Mouse (Mus musculus) layer of hippocampus, adult 2 months (tissue): ENCODE results near the gene Casp2. TPM values are rescaled to one million over a fixed set of nuclear protein-coding genes. Genes with fewer than 3 reads are reported as not detected.

Experiments used
- DNase-seq, 2 experiments: peaks; one replicate each; pipeline ENCODE4 v3.0.0; 2022; ENCODE audit warnings: low spot score in 2 of 2
- H3K27ac ChIP-seq: fragments of 200-600 bp; 2 replicates; pipeline ENCODE4 v1.8.1; 2022
- H3K4me3 ChIP-seq: fragments of 200-600 bp; 2 replicates; pipeline ENCODE4 v1.8.1; 2022; ENCODE audit warnings: mild to moderate bottlenecking
- CTCF ChIP-seq: fragments of 200-600 bp; conservative IDR thresholded peaks from 2 replicates; pipeline ENCODE4 v1.8.1; 2022; ENCODE audit warnings: antibody characterized with exemption, mild to moderate bottlenecking, moderate library complexity
- total RNA-seq, 2 experiments: library from RNA; stranded (reverse); gene quantifications; 2 replicates each; pipeline ENCODE4 v1.2.3; 2021

The Casp2 gene
- total RNA-seq, 2 experiments from 2014 or later: 22.7 to 25.8 TPM

GRCm38 (mm10) chr6:42299362-42299761 lies 34.6 kb downstream of the Casp2 start:
- Histone ChIP-seq H3K27ac (no peak overlapping the region), H3K4me3 (no peak overlapping the region)
- TF ChIP-seq CTCF: no peak
- DNase-seq: no peak

DNA sequence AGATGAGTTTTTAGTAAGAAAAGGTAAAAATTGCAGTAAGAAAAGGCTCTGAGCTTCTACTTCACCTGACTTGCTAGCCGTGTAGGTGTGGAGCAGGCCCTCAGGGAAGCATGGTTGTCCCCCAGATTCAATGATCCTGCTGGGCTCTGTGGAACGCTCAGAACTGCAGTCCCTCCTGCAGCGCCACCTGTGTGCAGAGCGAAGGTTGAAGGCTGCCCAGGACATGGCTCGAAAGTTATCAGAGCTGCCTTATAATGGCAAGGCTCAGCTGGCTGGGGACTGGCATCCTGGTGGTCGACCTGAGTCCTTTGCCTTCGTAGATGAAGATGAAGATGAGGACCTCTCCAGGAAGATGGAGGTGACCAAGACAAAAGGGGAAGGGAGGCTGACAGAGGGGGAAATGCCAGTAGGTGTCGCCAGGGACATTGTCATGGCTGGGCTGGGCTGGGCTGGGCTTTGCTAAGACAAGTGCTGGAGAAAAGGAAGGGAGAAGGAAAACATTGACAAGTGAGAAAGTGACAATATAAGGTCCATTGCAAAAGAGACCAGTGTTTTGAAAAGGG lies 45.1 kb downstream of the Casp2 start:
- no peak for DNase-seq
- Histone ChIP-seq H3K27ac (no peak overlapping the region), H3K4me3 (no peak overlapping the region)
- peak; percentile 35; the same call in 1 of the 2 replicates for TF ChIP-seq CTCF

DNA sequence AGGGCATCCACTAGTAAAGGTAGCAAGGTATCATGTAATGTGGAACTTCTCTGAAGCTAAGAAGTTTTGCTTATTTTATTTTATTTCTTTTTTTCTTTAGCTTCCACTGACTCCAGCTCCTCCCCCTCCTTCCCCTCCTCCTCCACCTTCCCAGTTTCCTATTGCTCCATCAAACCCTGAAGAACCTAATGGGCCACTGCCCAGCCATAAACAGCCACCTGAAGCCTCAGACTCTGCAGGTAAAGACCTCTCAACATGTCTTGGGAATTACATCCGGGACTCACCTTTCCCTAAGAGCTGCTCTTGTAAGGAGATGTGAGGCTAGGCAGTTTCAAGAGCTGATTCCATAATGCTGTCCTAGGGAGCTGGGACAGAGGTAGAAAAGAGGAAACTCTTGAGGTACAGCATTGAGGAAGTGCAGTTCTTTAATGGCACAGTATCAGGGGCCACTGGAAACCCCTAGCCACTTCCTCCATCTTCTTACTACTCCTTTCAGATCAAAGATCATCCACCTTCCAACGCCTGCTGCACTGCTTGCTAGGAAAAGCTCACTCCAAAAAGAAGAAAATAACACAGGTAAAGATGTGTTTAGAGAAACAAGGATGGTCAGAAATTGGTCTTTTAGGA lies 45.8 kb downstream of the Casp2 start:
- no peak for DNase-seq
- TF ChIP-seq CTCF: no peak

GRCm38 (mm10) chr6:42318293-42318692 lies 53.5 kb downstream of the Casp2 start:
- Histone ChIP-seq H3K27ac (no peak overlapping the region), H3K4me3 (no peak overlapping the region)
- no peak for TF ChIP-seq CTCF
- no peak for DNase-seq

More for the DNA sequence above, 45.8 kb downstream of the Casp2 start:
- Histone ChIP-seq H3K27ac (no peak overlapping the region), H3K4me3 (no peak overlapping the region)

- no peak for DNase-seq
- Histone ChIP-seq H3K27ac (peak overlapping the region; percentile 96), H3K4me3 (peak overlapping the region; percentile 91)
- TF ChIP-seq CTCF: no peak
These were observed 58.7 kb downstream of the Casp2 start for GRCm38 (mm10) chr6:42323371-42324066.

- Histone ChIP-seq H3K4me3 (peak overlapping the region; percentile 91), H3K27ac (peak overlapping the region; percentile 96)
- DNase-seq: peak in 1 of 2 experiments; percentile 37
- no peak for TF ChIP-seq CTCF
These were observed 59.3 kb downstream of the Casp2 start for GRCm38 (mm10) chr6:42324067-42324481.

DNA sequence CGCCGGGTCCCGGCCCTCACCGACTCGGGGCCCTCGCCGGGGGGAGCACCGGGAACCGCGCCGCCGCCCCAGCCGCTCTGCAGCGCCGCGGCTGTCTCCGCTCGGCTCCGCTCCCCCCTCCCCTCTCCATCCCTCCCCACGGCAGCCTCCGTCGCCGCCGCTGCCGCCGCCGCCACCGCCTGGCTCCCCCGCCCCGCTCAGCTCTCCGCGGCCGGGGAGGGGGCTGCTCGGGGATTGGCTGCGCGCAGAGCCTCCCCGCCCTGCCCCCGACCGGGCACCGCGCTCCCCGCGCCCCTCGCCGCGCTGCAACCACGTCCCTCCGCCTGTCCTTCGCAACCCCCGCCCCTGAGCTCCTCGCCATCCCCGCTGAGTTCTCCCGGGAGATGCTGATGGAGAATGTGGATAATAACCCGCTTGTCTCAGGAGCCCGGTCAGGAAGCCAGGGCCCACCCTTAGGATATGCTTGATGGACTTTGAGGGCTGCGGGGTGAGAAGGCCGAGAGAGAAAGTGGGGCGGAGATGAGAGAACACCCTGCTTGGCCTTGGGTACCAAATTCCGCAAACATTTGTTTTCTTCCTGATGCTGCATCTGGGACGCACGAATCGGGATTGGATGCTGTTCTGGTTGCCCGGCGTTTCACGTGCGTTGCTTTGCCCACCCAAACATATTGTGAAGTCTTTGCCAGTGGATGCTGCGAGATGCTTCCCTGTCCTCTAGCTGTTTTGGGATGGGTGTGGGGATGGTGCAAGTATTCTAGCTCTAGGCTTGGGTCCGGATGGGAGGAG lies 59.9 kb downstream of the Casp2 start, which contains the start of gene Fam131b:
Gene Fam131b, minus strand, starts transcription at position 162 of the 786 bp plus-strand sequence.
- DNase-seq: peak; percentile 66 to 77
- H3K27ac ChIP-seq: peak within 1 kb of the TSS; percentile 96

GRCm38 (mm10) chr6:42325268-42325609 lies 60.5 kb downstream of the Casp2 start:
- TF ChIP-seq CTCF: peak; percentile 97
- DNase-seq: peak; percentile 87 to 91
- Histone ChIP-seq H3K27ac (peak overlapping the region; percentile 96), H3K4me3 (peak overlapping the region; percentile 91)

More for the DNA sequence above, 59.9 kb downstream of the Casp2 start, which contains the start of gene Fam131b:
- H3K4me3 ChIP-seq: peak within 1 kb of the TSS; percentile 91
- no peak for TF ChIP-seq CTCF

GRCm38 (mm10) chr6:42326509-42326908 lies 61.7 kb downstream of the Casp2 start:
- TF ChIP-seq CTCF: no peak
- Histone ChIP-seq H3K27ac (no peak overlapping the region), H3K4me3 (no peak overlapping the region)
- no peak for DNase-seq

DNA sequence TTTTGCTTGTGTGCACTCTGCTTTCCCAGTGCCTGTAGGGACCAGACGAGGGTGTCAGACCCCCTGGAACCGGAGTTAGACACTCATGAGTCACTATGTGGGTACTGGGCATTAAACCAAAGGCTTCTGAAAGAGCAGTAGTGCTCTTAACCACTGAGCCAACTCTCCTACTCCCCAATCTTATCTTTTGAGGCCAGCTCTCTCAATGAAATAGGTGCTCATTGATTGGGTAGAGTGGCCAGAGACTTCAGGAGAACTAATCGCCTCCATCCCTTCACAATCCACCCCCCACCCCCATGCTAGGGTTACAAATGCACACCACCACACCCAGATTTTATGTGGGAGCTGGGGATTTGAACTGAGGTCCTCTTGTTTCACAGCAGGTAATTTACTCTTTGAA lies 64.0 kb downstream of the Casp2 start:
- H3K4me3 ChIP-seq: no peak overlapping the region
- TF ChIP-seq CTCF: no peak
- no peak overlapping the region for H3K27ac ChIP-seq
- DNase-seq: no peak

DNA sequence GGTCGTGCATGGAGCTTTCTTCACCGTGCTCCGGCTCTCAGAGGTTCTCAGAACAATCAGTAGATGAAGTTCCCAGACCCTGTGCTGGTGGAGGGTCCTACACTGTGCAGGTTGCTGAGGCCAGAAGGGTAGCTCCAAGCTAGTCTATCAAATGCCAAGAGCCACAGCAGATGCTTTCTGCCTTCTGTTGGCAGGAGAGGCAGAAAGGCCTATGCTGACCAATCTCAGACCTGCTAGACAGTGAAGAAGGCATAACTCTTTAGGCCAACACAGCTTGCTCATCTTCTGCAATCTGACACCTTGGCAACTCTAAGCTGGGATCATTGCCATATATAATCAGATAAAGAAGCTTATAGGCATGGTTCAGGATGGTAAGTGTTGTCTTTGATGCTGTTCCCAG lies 65.4 kb downstream of the Casp2 start:
- TF ChIP-seq CTCF: no peak
- H3K4me3 ChIP-seq: no peak overlapping the region
- H3K27ac ChIP-seq: no peak overlapping the region
- no peak for DNase-seq

- Histone ChIP-seq H3K27ac (no peak overlapping the region), H3K4me3 (no peak overlapping the region)
These were observed 66.2 kb downstream of the Casp2 start for GRCm38 (mm10) chr6:42330946-42331345.

More at GRCm38 (mm10) chr6:42330946-42331345, 66.2 kb downstream of the Casp2 start:
- DNase-seq: no peak
- no peak for TF ChIP-seq CTCF

Other genes with a start within 250 kb of the Casp2 start
- gene Sva, start 226.6 kb upstream of the Casp2 start, total RNA-seq: not detected
- gene Tas2r139, start 124.0 kb upstream of the Casp2 start, total RNA-seq: not detected
- not detected for gene Tas2r144, start 49.7 kb upstream of the Casp2 start, total RNA-seq
- gene Gstk1, start 19.1 kb upstream of the Casp2 start, total RNA-seq: 10 to 100 TPM; 10.8 to 11.0 TPM
- not detected for gene Tmem139, start 3.0 kb upstream of the Casp2 start, total RNA-seq
- gene Clcn1, start 21.7 kb downstream of the Casp2 start, total RNA-seq: 1 to 10 TPM; 4.8 to 6.0 TPM
- 10 to 100 TPM; 76.1 to 76.4 TPM for gene Fam131b, start 59.7 kb downstream of the Casp2 start, total RNA-seq
- 10 to 100 TPM; 44.3 to 44.5 TPM for gene Zyx, start 84.6 kb downstream of the Casp2 start, total RNA-seq
- gene Epha1, start 108.3 kb downstream of the Casp2 start, total RNA-seq: not detected
- not detected for gene Tas2r143, start 135.3 kb downstream of the Casp2 start, total RNA-seq
- not detected for gene Tas2r135, start 140.4 kb downstream of the Casp2 start, total RNA-seq
- gene Tas2r126, start 169.6 kb downstream of the Casp2 start, total RNA-seq: not detected
- gene Olfr458, start 200.2 kb downstream of the Casp2 start, total RNA-seq: not detected
- not detected for gene Olfr457, start 211.3 kb downstream of the Casp2 start, total RNA-seq
- not detected for gene Olfr456, start 222.2 kb downstream of the Casp2 start, total RNA-seq